ENCODE assay signal across 11 mouse cellular contexts in the genomic region with DNA sequence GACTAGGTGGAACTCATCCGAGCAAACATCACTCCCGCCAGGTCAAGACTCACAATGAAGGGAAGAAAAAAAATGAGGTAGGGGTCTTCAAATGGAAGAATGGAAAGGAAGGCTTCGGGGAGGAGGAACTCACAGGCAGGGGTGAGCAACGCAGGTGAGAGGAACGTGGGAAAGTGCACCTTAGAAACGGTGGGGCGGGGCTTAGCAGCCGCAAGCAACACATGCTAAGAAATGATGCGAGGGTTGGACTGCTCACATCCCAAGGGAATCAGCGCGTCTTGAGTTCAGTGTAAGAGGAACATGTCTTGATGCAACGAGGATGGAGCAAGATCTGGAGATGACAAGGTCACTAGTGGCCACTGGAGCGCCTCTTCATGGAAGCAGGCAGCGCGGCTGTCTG.
DNase-seq lines count a peak whose midpoint lies in the region; ATAC-seq lines count a peak whose summit lies in the region.
"Had no signal": no experiment of that assay in that cellular context is flagged by ENCODE, and none has a peak within 500 bp of the region (broad histone marks: within the 10 kb centered on the region; RNA-seq: fewer than 3 reads in every experiment).

No protein-coding gene starts in this region.

- peak overlapping the region; percentile 59 for H3K4me2 ChIP-seq in heart, embryonic 16.5 days (ENCODE audit: low read depth, low read length)
- no peak overlapping the region for H3K4me2 ChIP-seq in midbrain, embryonic 11.5 days
- H3K4me2 ChIP-seq in midbrain, embryonic 15.5 days: no peak overlapping the region
- peak overlapping the region; percentile 14; the same call in 1 of the 2 replicates for H3K4me2 ChIP-seq in stomach, embryonic 14.5 days (replicated peaks; ENCODE audit: low read depth, low read length)

- no peak for ATAC-seq in heart, embryonic 16.5 days (replicated peaks; ENCODE audit: extremely low read depth, insufficient read depth, low FRiP score)
- ATAC-seq in midbrain, embryonic 11.5 days (ENCODE audit: low FRiP score): 0 out of 2 replicates have a peak, but pooled peaks have one; percentile 30
- ATAC-seq in midbrain, embryonic 15.5 days (replicated peaks): no peak
- ATAC-seq in stomach, embryonic 14.5 days (ENCODE audit: insufficient number of reproducible peaks, insufficient read depth, low FRiP score, low read depth): no peak

- no peak overlapping the region for H3K4me3 ChIP-seq in heart, embryonic 16.5 days (ENCODE audit: low read length)
- no peak overlapping the region for H3K4me3 ChIP-seq in midbrain, embryonic 11.5 days (ENCODE audit: low read depth, low read length)
- no peak overlapping the region for H3K4me3 ChIP-seq in midbrain, embryonic 15.5 days
- peak overlapping the region; percentile 16; the same call in 1 of the 2 replicates for H3K4me3 ChIP-seq in limb, embryonic 10.5 days
- no peak overlapping the region for H3K4me3 ChIP-seq in stomach, embryonic 14.5 days (ENCODE audit: low read depth, low read length)
- H3K4me3 ChIP-seq: left cerebral cortex, adult 2 months had no signal

- H3K9ac ChIP-seq in heart, embryonic 16.5 days (ENCODE audit: low read length): no peak overlapping the region
- H3K9ac ChIP-seq in midbrain, embryonic 11.5 days (ENCODE audit: low read length): no peak overlapping the region
- no peak overlapping the region for H3K9ac ChIP-seq in midbrain, embryonic 15.5 days
- no peak overlapping the region for H3K9ac ChIP-seq in stomach, embryonic 14.5 days (replicated peaks; ENCODE audit: low read depth, low read length)

- no peaks in the 10 kb centered on the region for H3K36me3 ChIP-seq in heart, embryonic 16.5 days (ENCODE audit: control insufficient read depth, insufficient read depth)
- H3K36me3 ChIP-seq in midbrain, embryonic 11.5 days (ENCODE audit: control insufficient read depth, insufficient read depth, low read length): no peaks in the 10 kb centered on the region
- no peaks in the 10 kb centered on the region for H3K36me3 ChIP-seq in midbrain, embryonic 15.5 days (replicated peaks)
- H3K36me3 ChIP-seq in limb, embryonic 10.5 days: no peaks in the 10 kb centered on the region
- H3K36me3 ChIP-seq in stomach, embryonic 14.5 days (ENCODE audit: control insufficient read depth, insufficient read depth, low read length): no peaks in the 10 kb centered on the region

- intact Hi-C loops in heart, postnatal 10 days (cut with DNase I): loop anchor here (5.0 kb wide), 2 partner anchors 262 to 313 kb away; no protein-coding TSS in a partner anchor

- peaks cover 22% of the 10 kb centered on the region for H3K4me1 ChIP-seq in heart, embryonic 16.5 days (ENCODE audit: control insufficient read depth, insufficient read depth, low read length)
- H3K4me1 ChIP-seq in midbrain, embryonic 11.5 days (ENCODE audit: control insufficient read depth, insufficient read depth, low read length): peaks cover 3% of the 10 kb centered on the region; the same call in 1 of the 2 replicates
- H3K4me1 ChIP-seq in midbrain, embryonic 15.5 days: no peaks in the 10 kb centered on the region
- peaks cover 30% of the 10 kb centered on the region for H3K4me1 ChIP-seq in limb, embryonic 10.5 days
- peaks cover 29% of the 10 kb centered on the region for H3K4me1 ChIP-seq in stomach, embryonic 14.5 days (ENCODE audit: control insufficient read depth, insufficient read depth, low read length)

- no peaks in the 10 kb centered on the region for H3K27me3 ChIP-seq in heart, embryonic 16.5 days (ENCODE audit: control insufficient read depth, insufficient read depth, low read length)
- no peaks in the 10 kb centered on the region for H3K27me3 ChIP-seq in midbrain, embryonic 11.5 days (ENCODE audit: control insufficient read depth, insufficient read depth, low read length)
- H3K27me3 ChIP-seq in midbrain, embryonic 15.5 days (replicated peaks): no peaks in the 10 kb centered on the region
- H3K27me3 ChIP-seq in limb, embryonic 10.5 days (ENCODE audit: low read depth, poor library complexity, severe bottlenecking): no peaks in the 10 kb centered on the region
- no peaks in the 10 kb centered on the region for H3K27me3 ChIP-seq in stomach, embryonic 14.5 days (ENCODE audit: control insufficient read depth, insufficient read depth, low read length)
- H3K27me3 ChIP-seq: CH12.LX had no signal

- 61% methylated on average over 15 of the region's 15 CpGs for WGBS in heart, embryonic 16.5 days
- WGBS in midbrain, embryonic 11.5 days: 66% methylated on average over 15 of the region's 15 CpGs
- WGBS in midbrain, embryonic 15.5 days: 74% methylated on average over 15 of the region's 15 CpGs
- 64% methylated on average over 15 of the region's 15 CpGs for WGBS in limb, embryonic 10.5 days
- 65% methylated on average over 15 of the region's 15 CpGs for WGBS in stomach, embryonic 14.5 days

- DNase-seq in heart, postnatal 10 days: no peak
- DNase-seq in midbrain, embryonic 11.5 days (ENCODE audit: low spot score, missing footprints): no peak
- no peak for DNase-seq in limb, embryonic 10.5 days (ENCODE audit: low spot score)
- no peak for DNase-seq in frontal cortex, postnatal 36 days (ENCODE audit: low spot score in 2 of 2)
- DNase-seq in right cerebral cortex, postnatal 4 days: no peak
- DNase-seq: right cerebral cortex, adult 18-20 months had no signal

- peak overlapping the region; percentile 66 for H3K27ac ChIP-seq in heart, embryonic 16.5 days (ENCODE audit: low read length)
- H3K27ac ChIP-seq in midbrain, embryonic 11.5 days (ENCODE audit: low read depth, low read length): no peak overlapping the region
- H3K27ac ChIP-seq in midbrain, embryonic 15.5 days: no peak overlapping the region
- no peak overlapping the region for H3K27ac ChIP-seq in limb, embryonic 10.5 days
- H3K27ac ChIP-seq in stomach, embryonic 14.5 days (ENCODE audit: low read length): no peak overlapping the region
- H3K27ac ChIP-seq: left cerebral cortex, adult 2 months had no signal

- H3K9me3 ChIP-seq in heart, embryonic 16.5 days (replicated peaks; ENCODE audit: control insufficient read depth, low read length): no peaks in the 10 kb centered on the region
- no peaks in the 10 kb centered on the region for H3K9me3 ChIP-seq in midbrain, embryonic 11.5 days (ENCODE audit: control insufficient read depth, low read length)
- no peaks in the 10 kb centered on the region for H3K9me3 ChIP-seq in midbrain, embryonic 15.5 days
- H3K9me3 ChIP-seq in limb, embryonic 10.5 days (replicated peaks): no peaks in the 10 kb centered on the region
- no peaks in the 10 kb centered on the region for H3K9me3 ChIP-seq in stomach, embryonic 14.5 days (ENCODE audit: control insufficient read depth, low read depth, low read length)

Comparison
In these comparisons a context has a peak if more than half of its experiments do, and no peak if none do; other contexts are left out.
1. H3K4me2 ChIP-seq: peak in heart, embryonic 16.5 days (single experiment) and stomach, embryonic 14.5 days (single experiment); none in midbrain, embryonic 11.5 days (single experiment) and midbrain, embryonic 15.5 days (single experiment).